Mouse (Mus musculus): Measurements from ENCODE around the gene Cnpy1. TPM values are rescaled to one million over a fixed set of nuclear protein-coding genes. Genes with fewer than 3 reads are reported as not detected.

Cnpy1 gene
- total RNA-seq, 4 experiments from 2014 or later, result not detected

- DNase-seq, result no peak
Observed at GRCm38 (mm10) chr5:28161938-28162402, 83.6 kb downstream of the Cnpy1 start.

- no peak for DNase-seq
Observed at GRCm38 (mm10) chr5:28161383-28161937, 84.1 kb downstream of the Cnpy1 start.

GRCm38 (mm10) chr5:28159891-28160470 is 85.6 kb downstream of the Cnpy1 start:
- no peak for DNase-seq

GRCm38 (mm10) chr5:28159072-28159458 is 86.5 kb downstream of the Cnpy1 start:
- DNase-seq, result no peak

- no peak for DNase-seq
Observed at GRCm38 (mm10) chr5:28158308-28159071, 87.1 kb downstream of the Cnpy1 start.

- DNase-seq, result no peak
Observed at GRCm38 (mm10) chr5:28157781-28158180, 87.8 kb downstream of the Cnpy1 start.

- no peak for DNase-seq
Observed at GRCm38 (mm10) chr5:28157044-28157730, 88.4 kb downstream of the Cnpy1 start.

Other genes starting within 250 kb of the Cnpy1 start
- 100 to 1,000 TPM; 117 to 144 (median 135) TPM for gene Insig1, start 174.4 kb downstream of the Cnpy1 start, total RNA-seq (2022)
- under 1 TPM in 2 of 4 experiments, not detected in 2; 0.38 to 0.41 TPM for gene En2, start 80.1 kb downstream of the Cnpy1 start, total RNA-seq (2022)
- gene Rbm33, start 71.3 kb upstream of the Cnpy1 start, total RNA-seq (2022), result 10 to 100 TPM; 42.9 to 72.1 (median 55.9) TPM
- gene Shh, start 221.4 kb upstream of the Cnpy1 start, total RNA-seq (2022), result 10 to 100 TPM; 15.7 to 31.6 (median 22.3) TPM